Mouse (Mus musculus): ENCODE results near the gene Eda. TPM values are rescaled to one million over a fixed set of nuclear protein-coding genes. Genes with fewer than 3 reads are reported as not detected.

Eda gene
- 1.9 and 2.1 TPM in 2 replicates for polyA plus RNA-seq (2016; fragmentation: Nextera tagmentation; extraction: Ambion mirVana)

GRCm38 (mm10) chrX:99975250-99975984, at the start of gene Eda:
Gene Eda (plus strand): TSS chrX:99975606.
- Histone ChIP-seq H3K36me3 (no peaks in the 10 kb centered on the region), H3K9me3 (replicated peaks) (no peaks in the 10 kb centered on the region), H3K4me3 (peak within 1 kb of the TSS; percentile 63), H3K4me1 (peaks cover 20% of the 10 kb centered on the region), H3K27ac (replicated peaks) (peak within 1 kb of the TSS; percentile 57), H3K27me3 (ENCODE audit: low read depth, poor library complexity, severe bottlenecking) (peaks cover 76% of the 10 kb centered on the region)
- WGBS: 19% methylated on average over 47 of the region's 49 CpGs
- DNase-seq (ENCODE audit: low spot score): peak; percentile 86

GRCm38 (mm10) chrX:99961002-99961401, 14.4 kb upstream of the Eda start:
- Histone ChIP-seq H3K27ac (replicated peaks) (no peak overlapping the region), H3K9me3 (replicated peaks) (no peaks in the 10 kb centered on the region), H3K36me3 (no peaks in the 10 kb centered on the region), H3K27me3 (ENCODE audit: low read depth, poor library complexity, severe bottlenecking) (peaks cover 86% of the 10 kb centered on the region), H3K4me1 (no peaks in the 10 kb centered on the region), H3K4me3 (no peak overlapping the region)
- no peak for DNase-seq (ENCODE audit: low spot score)
- WGBS: 76% methylated on average over 4 of the region's 4 CpGs

GRCm38 (mm10) chrX:99970111-99970510, 5.3 kb upstream of the Eda start:
- 87% methylated on average over 1 of the region's 1 CpGs for WGBS
- H3K9me3 ChIP-seq (replicated peaks): no peaks in the 10 kb centered on the region
- DNase-seq (ENCODE audit: low spot score): no peak
- H3K36me3 ChIP-seq: no peaks in the 10 kb centered on the region
- H3K27ac ChIP-seq (replicated peaks): no peak overlapping the region
- no peak overlapping the region for H3K4me3 ChIP-seq
- H3K4me1 ChIP-seq: peaks cover 12% of the 10 kb centered on the region; the same call in 1 of the 2 replicates
- H3K27me3 ChIP-seq (ENCODE audit: low read depth, poor library complexity, severe bottlenecking): peaks cover 93% of the 10 kb centered on the region

GRCm38 (mm10) chrX:99974381-99974780, 1.0 kb upstream of the Eda start:
- no peaks in the 10 kb centered on the region for H3K36me3 ChIP-seq
- no peak overlapping the region for H3K4me3 ChIP-seq
- H3K27me3 ChIP-seq (ENCODE audit: low read depth, poor library complexity, severe bottlenecking): peaks cover 82% of the 10 kb centered on the region
- H3K9me3 ChIP-seq (replicated peaks): no peaks in the 10 kb centered on the region
- no peak for DNase-seq (ENCODE audit: low spot score)
- peak overlapping the region; percentile 57; the same call in 1 of the 2 replicates for H3K27ac ChIP-seq (replicated peaks)
- WGBS: 49% methylated on average over 3 of the region's 3 CpGs
- H3K4me1 ChIP-seq: peaks cover 20% of the 10 kb centered on the region

- Histone ChIP-seq H3K27ac (replicated peaks) (peak overlapping the region; percentile 57), H3K9me3 (replicated peaks) (no peaks in the 10 kb centered on the region), H3K4me1 (peaks cover 20% of the 10 kb centered on the region), H3K27me3 (ENCODE audit: low read depth, poor library complexity, severe bottlenecking) (peaks cover 77% of the 10 kb centered on the region), H3K36me3 (no peaks in the 10 kb centered on the region), H3K4me3 (peak overlapping the region; percentile 63)
- DNase-seq (ENCODE audit: low spot score): no peak
- 31% methylated on average over 5 of the region's 5 CpGs for WGBS
These were observed 603 bp upstream of the Eda start for GRCm38 (mm10) chrX:99974803-99975202.

- peak; percentile 26 for DNase-seq (ENCODE audit: low spot score)
- peaks cover 20% of the 10 kb centered on the region for H3K4me1 ChIP-seq
- H3K9me3 ChIP-seq (replicated peaks): no peaks in the 10 kb centered on the region
- WGBS: 20% methylated on average over 48 of the region's 48 CpGs
- peak overlapping the region; percentile 57 for H3K27ac ChIP-seq (replicated peaks)
- H3K27me3 ChIP-seq (ENCODE audit: low read depth, poor library complexity, severe bottlenecking): peaks cover 76% of the 10 kb centered on the region
- H3K36me3 ChIP-seq: no peaks in the 10 kb centered on the region
- H3K4me3 ChIP-seq: peak overlapping the region; percentile 63
These were observed 849 bp downstream of the Eda start for GRCm38 (mm10) chrX:99975985-99976924.

- no peak for DNase-seq (ENCODE audit: low spot score)
- H3K9me3 ChIP-seq (replicated peaks): no peaks in the 10 kb centered on the region
- H3K4me3 ChIP-seq: no peak overlapping the region
- no peak overlapping the region for H3K27ac ChIP-seq (replicated peaks)
- H3K36me3 ChIP-seq: no peaks in the 10 kb centered on the region
- H3K27me3 ChIP-seq (ENCODE audit: low read depth, poor library complexity, severe bottlenecking): peaks cover 59% of the 10 kb centered on the region
- WGBS: 80% methylated on average over 2 of the region's 2 CpGs
- H3K4me1 ChIP-seq: peaks cover 20% of the 10 kb centered on the region
These were observed 2.9 kb downstream of the Eda start for GRCm38 (mm10) chrX:99978354-99978753.

- H3K4me1 ChIP-seq: no peaks in the 10 kb centered on the region
- H3K27me3 ChIP-seq (ENCODE audit: low read depth, poor library complexity, severe bottlenecking): peaks cover 57% of the 10 kb centered on the region
- no peak overlapping the region for H3K4me3 ChIP-seq
- no peak overlapping the region for H3K27ac ChIP-seq (replicated peaks)
- H3K9me3 ChIP-seq (replicated peaks): no peaks in the 10 kb centered on the region
- 89% methylated on average over 1 of the region's 1 CpGs for WGBS
- DNase-seq (ENCODE audit: low spot score): no peak
- H3K36me3 ChIP-seq: no peaks in the 10 kb centered on the region
These were observed 18.0 kb downstream of the Eda start for GRCm38 (mm10) chrX:99993434-99993833.

- no peak overlapping the region for H3K27ac ChIP-seq (replicated peaks)
- H3K4me1 ChIP-seq: no peaks in the 10 kb centered on the region
- no peak overlapping the region for H3K4me3 ChIP-seq
- WGBS: 87% methylated on average over 2 of the region's 2 CpGs
- no peak for DNase-seq (ENCODE audit: low spot score)
- no peaks in the 10 kb centered on the region for H3K9me3 ChIP-seq (replicated peaks)
- no peaks in the 10 kb centered on the region for H3K36me3 ChIP-seq
- peaks cover 29% of the 10 kb centered on the region for H3K27me3 ChIP-seq (ENCODE audit: low read depth, poor library complexity, severe bottlenecking)
These were observed 23.9 kb downstream of the Eda start for GRCm38 (mm10) chrX:99999342-99999741.

GRCm38 (mm10) chrX:100118362-100118761, 143.0 kb downstream of the Eda start:
- WGBS: 33% methylated on average over 1 of the region's 1 CpGs
- Histone ChIP-seq H3K27me3 (ENCODE audit: low read depth, poor library complexity, severe bottlenecking) (peaks cover 65% of the 10 kb centered on the region), H3K9me3 (replicated peaks) (no peaks in the 10 kb centered on the region), H3K4me1 (0 out of 2 replicates have a peak, but pooled peaks cover 8% of the 10 kb centered on the region), H3K27ac (replicated peaks) (no peak overlapping the region), H3K36me3 (no peaks in the 10 kb centered on the region), H3K4me3 (no peak overlapping the region)
- no peak for DNase-seq (ENCODE audit: low spot score)

GRCm38 (mm10) chrX:100195286-100195685, 219.9 kb downstream of the Eda start:
- Histone ChIP-seq H3K36me3 (no peaks in the 10 kb centered on the region), H3K27me3 (ENCODE audit: low read depth, poor library complexity, severe bottlenecking) (peaks cover 70% of the 10 kb centered on the region), H3K4me1 (no peaks in the 10 kb centered on the region), H3K27ac (replicated peaks) (no peak overlapping the region), H3K4me3 (no peak overlapping the region), H3K9me3 (replicated peaks) (no peaks in the 10 kb centered on the region)
- WGBS: 61% methylated on average over 2 of the region's 2 CpGs
- no peak for DNase-seq (ENCODE audit: low spot score)

- DNase-seq (ENCODE audit: low spot score): no peak
- H3K27me3 ChIP-seq (ENCODE audit: low read depth, poor library complexity, severe bottlenecking): peaks cover 10% of the 10 kb centered on the region
These were observed 338.2 kb downstream of the Eda start for GRCm38 (mm10) chrX:100313652-100314051.

More at GRCm38 (mm10) chrX:100313652-100314051, 338.2 kb downstream of the Eda start:
- Histone ChIP-seq H3K9me3 (replicated peaks) (no peaks in the 10 kb centered on the region), H3K4me1 (no peaks in the 10 kb centered on the region), H3K27ac (replicated peaks) (no peak overlapping the region), H3K4me3 (no peak overlapping the region), H3K36me3 (no peaks in the 10 kb centered on the region)

Data from midbrain, embryonic 10.5 days (tissue).